Mouse (Mus musculus) hindbrain, embryonic 10.5 days (tissue): ENCODE measurements around the gene Gm3371. TPM values are rescaled to one million over a fixed set of nuclear protein-coding genes. Genes with fewer than 3 reads are reported as not detected.
"Not testable (repeated sequence)": the region's sequence is repeated elsewhere in the genome, so short reads cannot be mapped to it uniquely, and the experiment has no call there.

ENCODE experiments used
- DNase-seq: peaks from one replicate; pipeline ENCODE4 v3.0.0-alpha.2; 2017; ENCODE audit warnings: low spot score
- H3K27ac ChIP-seq: fragments of 300-500 bp; sonication (generic); 2 replicates; pipeline ENCODE4 v1.5.1; 2016; ENCODE audit warnings: mild to moderate bottlenecking, moderate library complexity
- H3K27me3 ChIP-seq: fragments of 300-500 bp; sonication (generic); 2 replicates; pipeline ENCODE4 v1.6.1; 2016; ENCODE audit warnings: mild to moderate bottlenecking; ENCODE audit not compliant: poor library complexity, insufficient read depth, severe bottlenecking
- H3K36me3 ChIP-seq: fragments of 300-500 bp; sonication (generic); 2 replicates; pipeline ENCODE4 v1.6.1; 2016; ENCODE audit warnings: mild to moderate bottlenecking, moderate library complexity
- H3K4me1 ChIP-seq: fragments of 300-500 bp; sonication (generic); replicated peaks from 2 replicates; pipeline ENCODE4 v1.6.1; 2016; ENCODE audit warnings: mild to moderate bottlenecking
- H3K4me3 ChIP-seq: fragments of 300-500 bp; sonication (generic); 2 replicates; pipeline ENCODE4 v1.5.1; 2016; ENCODE audit warnings: mild to moderate bottlenecking, moderate library complexity
- H3K9me3 ChIP-seq: fragments of 300-500 bp; sonication (generic); 2 replicates; pipeline ENCODE4 v1.6.1; 2016; ENCODE audit warnings: mild to moderate bottlenecking, moderate library complexity
- WGBS: fragments of 180-500 bp; shearing (Covaris S2); methylation state at CpG from one replicate; pipeline ENCODE4 v1.1.7; 2016; 5-methylcytosine and 5-hydroxymethylcytosine counted together
- polyA plus RNA-seq: library from polyadenylated mRNA; unstranded; fragments of >200 nt; fragmentation: Nextera tagmentation; extraction: Ambion mirVana; gene quantifications from 2 replicates; pipeline ENCODE4 v1.2.1, GENCODE M21; 2016

Gm3371 gene
- polyA plus RNA-seq, result not detected in 2 replicates

DNA sequence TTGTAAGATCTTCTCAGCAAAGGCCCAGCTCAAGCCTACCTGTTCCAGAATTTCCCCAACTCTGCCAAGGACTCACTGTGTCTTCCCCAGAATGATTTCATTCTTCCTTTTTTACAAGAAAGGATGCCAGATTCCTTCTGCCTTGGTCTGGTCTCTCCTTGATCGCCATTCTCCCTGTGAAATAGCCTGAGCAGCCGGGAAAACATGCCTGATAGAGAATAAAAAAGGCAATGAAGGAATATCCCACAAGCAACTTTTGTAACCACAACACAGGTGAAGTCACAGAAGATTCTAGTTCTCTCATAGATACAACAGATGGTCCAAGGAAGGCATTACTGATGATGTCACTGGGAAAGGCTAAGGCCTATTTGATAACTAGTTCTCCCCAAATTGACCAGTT is at the start of gene Gm3371:
Gene Gm3371 (minus strand): TSS at position 101 of the 400 bp plus-strand sequence.
- H3K27ac ChIP-seq, H3K4me3 ChIP-seq, H3K9me3 ChIP-seq, H3K27me3 ChIP-seq, DNase-seq, H3K36me3 ChIP-seq, H3K4me1 ChIP-seq: not testable (repeated sequence)
- no CpG with 5 or more reads among the region's 2 CpGs for WGBS

DNA sequence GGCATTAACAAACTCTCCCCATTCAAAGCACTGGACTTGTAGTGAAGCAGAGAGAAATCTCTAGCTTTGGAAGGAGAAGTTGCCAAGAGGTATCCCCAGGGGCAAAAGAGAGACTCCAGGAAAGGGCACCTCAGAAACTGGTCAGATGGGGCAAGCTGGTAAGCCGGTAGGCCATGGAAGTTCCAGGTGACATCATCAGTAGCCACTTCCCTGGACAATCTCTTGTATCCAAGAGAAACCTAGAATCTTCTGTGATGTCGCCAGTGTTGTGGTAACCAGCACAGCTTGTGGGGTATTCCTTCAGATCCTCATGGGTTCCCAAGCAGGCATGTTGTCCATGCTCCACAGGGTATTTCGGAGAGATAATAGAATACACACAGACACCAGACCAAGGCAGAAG is 22.8 kb upstream of the Gm3371 start, which contains the start of gene Gm8232:
Gene Gm8232 (plus strand): TSS at position 301 of the 400 bp plus-strand sequence.
- H3K27ac ChIP-seq, H3K27me3 ChIP-seq, H3K4me3 ChIP-seq, H3K9me3 ChIP-seq, H3K4me1 ChIP-seq, H3K36me3 ChIP-seq, DNase-seq: not testable (repeated sequence)
- 88% methylated on average over 3 of the region's 3 CpGs for WGBS

- 81% methylated on average over 4 of the region's 4 CpGs for WGBS
- H3K4me3 ChIP-seq, H3K27ac ChIP-seq, H3K4me1 ChIP-seq, H3K9me3 ChIP-seq, H3K36me3 ChIP-seq, H3K27me3 ChIP-seq, DNase-seq: not testable (repeated sequence)
These were observed 26.3 kb downstream of the Gm3371 start for GRCm38 (mm10) chr14:44384233-44384632.

- 88% methylated on average over 4 of the region's 4 CpGs for WGBS
- not testable (repeated sequence) for H3K27ac ChIP-seq, H3K9me3 ChIP-seq, H3K36me3 ChIP-seq, DNase-seq, H3K4me1 ChIP-seq, H3K27me3 ChIP-seq, H3K4me3 ChIP-seq
These were observed 45.4 kb downstream of the Gm3371 start, which contains the start of gene Gm8229 for GRCm38 (mm10) chr14:44365057-44365456. Gene Gm8229 (plus strand): TSS chr14:44365357.

- H3K9me3 ChIP-seq, DNase-seq, H3K4me3 ChIP-seq, H3K4me1 ChIP-seq, H3K27me3 ChIP-seq, H3K27ac ChIP-seq, H3K36me3 ChIP-seq: not testable (repeated sequence)
These were observed 48.2 kb downstream of the Gm3371 start for GRCm38 (mm10) chr14:44362301-44362700.

- H3K4me3 ChIP-seq, H3K36me3 ChIP-seq, H3K27me3 ChIP-seq, H3K27ac ChIP-seq, H3K4me1 ChIP-seq, DNase-seq, H3K9me3 ChIP-seq: not testable (repeated sequence)
- WGBS, result 39% methylated on average over 2 of the region's 2 CpGs
These were observed 49.1 kb downstream of the Gm3371 start for GRCm38 (mm10) chr14:44361416-44361815.

Other genes starting within 250 kb of the Gm3371 start
- gene Gm8212, start 213.0 kb downstream of the Gm3371 start, polyA plus RNA-seq, result not detected in 2 replicates
- not detected in 2 replicates for gene 4930503E14Rik, start 197.4 kb downstream of the Gm3371 start, polyA plus RNA-seq
- gene Gm8220, start 125.1 kb downstream of the Gm3371 start, polyA plus RNA-seq, result not detected in 2 replicates
- gene Gm5930, start 72.1 kb downstream of the Gm3371 start, polyA plus RNA-seq, result not detected in 2 replicates
- not detected in 2 replicates for gene Gm8229, start 45.3 kb downstream of the Gm3371 start, polyA plus RNA-seq
- gene Gm8232, start 22.9 kb upstream of the Gm3371 start, polyA plus RNA-seq, result not detected in 2 replicates
- not detected in 2 replicates for gene BC061237, start 81.8 kb upstream of the Gm3371 start, polyA plus RNA-seq
- not detected in 2 replicates for gene Gm17093, start 107.6 kb upstream of the Gm3371 start, polyA plus RNA-seq
- gene Gm8247, start 172.5 kb upstream of the Gm3371 start, polyA plus RNA-seq, result not detected in 2 replicates
- gene Gm5624, start 217.2 kb upstream of the Gm3371 start, polyA plus RNA-seq, result not detected in 2 replicates